8 mouse cellular contexts compared by ENCODE assay signal in the genomic region with DNA sequence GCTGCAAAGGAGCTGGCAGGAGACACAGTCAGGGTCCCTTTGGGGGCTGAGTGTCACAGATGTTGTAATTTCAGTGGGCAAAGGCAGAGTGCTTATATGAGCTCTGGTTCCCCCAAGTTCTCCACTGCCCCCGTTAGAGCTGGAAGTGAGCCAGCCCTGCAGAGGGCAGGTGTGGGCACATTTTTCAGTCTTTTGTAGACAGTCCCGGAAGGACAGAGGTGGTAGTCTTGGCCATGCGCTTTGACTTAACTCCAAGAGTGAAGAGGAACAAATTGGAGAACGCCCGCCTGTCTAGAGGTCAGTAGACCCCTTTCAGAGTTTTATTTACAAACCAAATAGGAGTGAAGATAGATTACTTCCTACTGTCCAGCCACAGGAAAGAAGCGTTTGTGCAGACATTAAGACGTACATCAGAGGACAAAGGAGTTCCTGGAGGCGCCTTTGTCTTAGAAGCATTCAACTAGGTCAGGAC.
DNase-seq lines count a peak whose midpoint lies in the region; ATAC-seq and TF ChIP-seq lines count a peak whose summit lies in the region.
"Had no signal": no experiment of that assay in that cellular context is flagged by ENCODE, and none has a peak within 500 bp of the region (broad histone marks: within the 10 kb centered on the region; RNA-seq: fewer than 3 reads in every experiment).

No protein-coding gene starts in this region.

- peak overlapping the region; percentile 9; the same call in 1 of the 2 replicates for H3K27ac ChIP-seq in lung, embryonic 14.5 days (ENCODE audit: low read depth)
- H3K27ac ChIP-seq in embryonic facial prominence, embryonic 12.5 days = 0 out of 2 replicates have a peak overlapping the region, but pooled peaks have one; percentile 13
- H3K27ac ChIP-seq in kidney, adult 2 months (ENCODE audit: insufficient read depth, low read depth, low read length) = no peak overlapping the region
- H3K27ac ChIP-seq: liver, embryonic 14.5 days had no signal

- 25% methylated on average over 8 of the region's 8 CpGs for WGBS in lung, embryonic 14.5 days
- 52% methylated on average over 8 of the region's 8 CpGs for WGBS in embryonic facial prominence, embryonic 12.5 days
- 20% methylated on average over 8 of the region's 8 CpGs for WGBS in kidney, adult 2 months

- DNase-seq in lung, embryonic 14.5 days = peak; percentile 45
- no peak for DNase-seq in lung, postnatal 36 days
- DNase-seq in kidney, adult 2 months = peak; percentile 72
- DNase-seq in testis, postnatal 14 days (ENCODE audit: low spot score) = no peak
- no peak for DNase-seq in B cell, adult 2 months

- peaks cover 46% of the 10 kb centered on the region for H3K4me1 ChIP-seq in lung, embryonic 14.5 days (ENCODE audit: insufficient read depth)
- H3K4me1 ChIP-seq in embryonic facial prominence, embryonic 12.5 days = peaks cover 70% of the 10 kb centered on the region
- H3K4me1 ChIP-seq in kidney, adult 2 months (ENCODE audit: control insufficient read depth, insufficient read depth, low read length) = peaks cover 5% of the 10 kb centered on the region; the same call in 1 of the 2 replicates

- no peaks in the 10 kb centered on the region for H3K36me3 ChIP-seq in lung, embryonic 14.5 days (ENCODE audit: insufficient read depth)
- 0 out of 2 replicates have a peak, but pooled peaks cover 3% of the 10 kb centered on the region for H3K36me3 ChIP-seq in embryonic facial prominence, embryonic 12.5 days
- H3K36me3 ChIP-seq in kidney, adult 2 months (ENCODE audit: control insufficient read depth, insufficient read depth, low read length) = no peaks in the 10 kb centered on the region

- peak; percentile 20 for TF ChIP-seq CTCF in lung, embryonic 14.5 days (IDR thresholded peaks at IDR 0.05; ENCODE audit: low read depth)
- TF ChIP-seq CTCF in kidney, adult 2 months (conservative IDR thresholded peaks at IDR 0.05; ENCODE audit: insufficient read depth, insufficient read length, low read depth, low read length) = no peak

- H3K4me3 ChIP-seq in lung, embryonic 14.5 days (ENCODE audit: low read depth, low read length) = no peak overlapping the region
- H3K4me3 ChIP-seq in embryonic facial prominence, embryonic 12.5 days = no peak overlapping the region
- H3K4me3 ChIP-seq in kidney, adult 2 months (ENCODE audit: insufficient read depth, low read depth, low read length) = no peak overlapping the region

- TF ChIP-seq POLR2A in kidney, adult 2 months (IDR thresholded peaks at IDR 0.05; ENCODE audit: low read depth, low read length) = no peak

- H3K4me2 ChIP-seq in lung, embryonic 14.5 days = no peak overlapping the region; the same call in 1 of the 2 replicates
- no peak overlapping the region for H3K4me2 ChIP-seq in embryonic facial prominence, embryonic 12.5 days (replicated peaks)

- no peak for ATAC-seq in lung, embryonic 14.5 days (ENCODE audit: insufficient read depth)
- ATAC-seq in embryonic facial prominence, embryonic 12.5 days (ENCODE audit: insufficient number of reproducible peaks, insufficient read depth, low FRiP score, low TSS enrichment) = no peak
- 0 out of 2 replicates have a peak, but pooled peaks have one; percentile 8 for ATAC-seq in megakaryocyte, adult 5-6 weeks (ENCODE audit: poor library complexity, severe bottlenecking)

- H3K27me3 ChIP-seq in lung, embryonic 14.5 days (ENCODE audit: insufficient read depth, low read length) = no peaks in the 10 kb centered on the region
- no peaks in the 10 kb centered on the region for H3K27me3 ChIP-seq in embryonic facial prominence, embryonic 12.5 days
- no peaks in the 10 kb centered on the region for H3K27me3 ChIP-seq in kidney, adult 2 months (replicated peaks; ENCODE audit: control insufficient read depth, insufficient read depth, low read length)

- no peak overlapping the region; the same call in none of the 2 replicates for H3K9ac ChIP-seq in lung, embryonic 14.5 days
- H3K9ac ChIP-seq in embryonic facial prominence, embryonic 12.5 days = no peak overlapping the region
- H3K9ac ChIP-seq: liver, embryonic 14.5 days had no signal

- H3K9me3 ChIP-seq in lung, embryonic 14.5 days (ENCODE audit: low read depth, low read length) = no peaks in the 10 kb centered on the region
- no peaks in the 10 kb centered on the region for H3K9me3 ChIP-seq in embryonic facial prominence, embryonic 12.5 days

Comparison
In these comparisons a context has a peak if more than half of its experiments do, and no peak if none do; other contexts are left out.
1. DNase-seq: peak in lung, embryonic 14.5 days (single experiment) and kidney, adult 2 months (single experiment); none in lung, postnatal 36 days (single experiment), testis, postnatal 14 days (single experiment) and B cell, adult 2 months (0 of 2).